Mouse (Mus musculus) frontal cortex, postnatal 10 days (tissue): ENCODE data around the gene Tbc1d22a.
"Not testable (repeated sequence)": the region's sequence is repeated elsewhere in the genome, so short reads cannot be mapped to it uniquely, and the experiment has no call there.

Experiments used
- DNase-seq, 2 experiments: peaks; one replicate each; pipeline ENCODE4 v3.0.0; 2022; ENCODE audit warnings: low spot score in 2 of 2, mixed read lengths in 1 of 2

Tbc1d22a gene

GRCm38 (mm10) chr15:86203292-86203793, 10.9 kb upstream of the Tbc1d22a start:
- DNase-seq = no peak

- no peak for DNase-seq
Measured at GRCm38 (mm10) chr15:86203942-86204561, 10.2 kb upstream of the Tbc1d22a start.

DNA sequence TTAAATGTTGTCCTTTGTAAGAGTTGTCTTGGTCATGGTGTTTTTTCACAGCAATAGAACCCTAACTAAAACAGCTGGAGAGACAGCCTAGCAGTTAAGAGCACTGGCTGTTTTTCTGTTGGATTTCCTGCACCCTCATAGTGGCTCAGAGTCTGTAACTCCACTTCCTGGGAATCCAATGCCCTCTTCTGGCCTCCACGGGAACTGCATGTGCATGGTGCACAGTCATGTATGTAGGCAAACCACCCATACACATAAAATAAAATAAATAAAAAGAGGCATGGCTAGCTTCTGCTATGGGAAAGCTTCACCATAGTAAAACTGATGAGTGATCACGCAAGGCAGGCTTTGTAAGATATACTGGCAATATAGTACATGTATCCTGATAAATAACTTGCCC, 9.0 kb upstream of the Tbc1d22a start:
- no peak for DNase-seq

GRCm38 (mm10) chr15:86206385-86206784, 7.9 kb upstream of the Tbc1d22a start:
- no peak for DNase-seq

DNA sequence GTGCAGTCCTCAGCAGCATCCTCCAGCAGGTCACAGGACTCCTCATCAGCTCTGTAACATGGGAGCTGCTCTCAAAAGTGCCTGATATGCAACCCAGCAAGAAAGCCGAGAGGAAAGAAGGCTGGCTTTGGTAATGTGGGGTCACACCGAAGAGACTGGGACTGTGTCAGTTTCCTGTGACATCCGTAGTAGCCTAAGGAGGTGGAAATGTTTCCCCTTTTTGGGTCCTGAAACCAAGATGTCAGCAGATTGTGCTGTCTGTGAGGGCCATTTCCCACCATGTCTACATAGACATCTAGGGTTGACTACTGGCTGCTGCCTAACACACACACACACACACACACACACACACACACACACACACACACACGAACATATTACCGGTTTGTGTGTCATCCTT, 2.1 kb upstream of the Tbc1d22a start:
- not testable (repeated sequence) for DNase-seq

GRCm38 (mm10) chr15:86214549-86215201, 416 bp downstream of the Tbc1d22a start:
- no peak for DNase-seq

DNA sequence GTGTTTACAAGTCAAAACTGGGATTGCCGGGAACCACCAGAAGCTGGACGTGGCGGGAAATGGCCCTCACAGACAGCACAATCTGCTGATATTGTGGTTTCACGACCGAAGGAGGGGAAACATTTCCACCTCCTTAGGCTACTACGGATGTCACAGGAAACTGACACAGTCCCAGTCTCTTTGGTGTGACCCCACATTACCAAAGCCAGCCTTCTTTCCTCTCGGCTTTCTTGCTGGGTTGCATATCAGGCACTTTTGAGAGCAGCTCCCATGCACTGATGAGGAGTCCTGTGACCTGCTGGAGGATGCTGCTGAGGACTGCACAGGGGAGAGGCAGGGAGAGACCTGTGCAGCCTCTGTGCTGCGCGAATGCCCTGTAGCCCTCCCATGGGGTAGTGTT, 2.4 kb downstream of the Tbc1d22a start:
- not testable (repeated sequence) for DNase-seq

- DNase-seq = no peak
Measured at GRCm38 (mm10) chr15:86219534-86220228, 5.4 kb downstream of the Tbc1d22a start.

- no peak for DNase-seq
Measured at GRCm38 (mm10) chr15:86220229-86220630, 6.0 kb downstream of the Tbc1d22a start.

DNA sequence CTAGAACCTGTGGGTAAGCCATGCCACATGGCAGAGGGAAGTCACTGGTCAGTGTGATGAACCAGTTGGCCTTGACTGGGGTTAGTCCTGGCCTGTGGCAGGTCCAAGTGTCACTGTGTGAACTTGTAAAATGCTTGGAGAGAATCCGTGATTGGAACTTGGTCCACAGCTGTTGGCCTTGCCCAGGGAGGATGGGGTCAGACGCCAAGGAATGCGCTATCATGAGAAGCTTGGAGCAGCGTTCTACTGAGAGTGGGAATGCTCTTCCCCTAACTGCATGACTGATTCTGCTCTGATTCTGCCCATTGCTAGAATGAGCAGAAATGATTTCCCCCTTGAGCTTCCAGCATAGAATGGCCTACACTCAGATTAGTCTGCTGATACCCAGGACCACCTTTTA, 6.5 kb downstream of the Tbc1d22a start:
- DNase-seq = no peak

DNA sequence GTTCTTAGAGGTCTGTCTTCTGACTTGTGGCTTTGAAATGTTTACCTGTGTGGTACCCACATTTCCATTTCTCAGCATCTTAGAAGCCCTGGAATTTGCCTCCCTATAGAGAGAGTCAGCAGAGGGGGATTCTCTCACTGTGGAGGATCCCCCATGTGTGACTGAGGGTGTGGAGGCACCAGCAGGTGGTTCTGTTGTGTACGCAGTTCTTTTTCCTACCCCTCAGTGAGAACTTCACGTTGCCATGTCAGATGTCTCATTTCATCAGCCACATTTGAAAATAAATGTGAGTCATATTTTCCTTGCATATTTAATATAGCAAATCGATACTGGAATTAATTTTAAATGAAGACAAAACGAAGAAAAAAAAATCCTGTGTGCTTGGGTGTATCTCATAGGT, 7.1 kb downstream of the Tbc1d22a start:
- DNase-seq = no peak

DNA sequence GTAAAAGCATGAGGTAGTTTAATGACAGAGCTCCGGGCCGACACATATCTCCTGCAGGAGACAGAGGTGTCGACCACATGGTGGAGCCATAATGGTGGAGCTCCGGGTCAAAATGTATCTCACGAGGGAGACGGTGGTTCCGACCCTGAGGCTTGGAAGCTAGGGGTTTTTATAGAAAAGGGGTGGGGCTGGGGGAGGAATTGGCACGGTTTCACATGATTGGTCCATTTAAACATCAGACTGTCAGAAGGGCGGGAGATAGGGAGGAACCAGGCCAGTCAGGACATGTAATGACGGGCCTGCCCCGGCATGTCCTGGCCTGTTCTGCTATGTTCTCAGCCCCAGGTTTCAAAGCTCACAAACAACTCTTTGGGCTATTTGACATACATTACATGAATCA, 7.6 kb downstream of the Tbc1d22a start:
- not testable (repeated sequence) for DNase-seq

DNA sequence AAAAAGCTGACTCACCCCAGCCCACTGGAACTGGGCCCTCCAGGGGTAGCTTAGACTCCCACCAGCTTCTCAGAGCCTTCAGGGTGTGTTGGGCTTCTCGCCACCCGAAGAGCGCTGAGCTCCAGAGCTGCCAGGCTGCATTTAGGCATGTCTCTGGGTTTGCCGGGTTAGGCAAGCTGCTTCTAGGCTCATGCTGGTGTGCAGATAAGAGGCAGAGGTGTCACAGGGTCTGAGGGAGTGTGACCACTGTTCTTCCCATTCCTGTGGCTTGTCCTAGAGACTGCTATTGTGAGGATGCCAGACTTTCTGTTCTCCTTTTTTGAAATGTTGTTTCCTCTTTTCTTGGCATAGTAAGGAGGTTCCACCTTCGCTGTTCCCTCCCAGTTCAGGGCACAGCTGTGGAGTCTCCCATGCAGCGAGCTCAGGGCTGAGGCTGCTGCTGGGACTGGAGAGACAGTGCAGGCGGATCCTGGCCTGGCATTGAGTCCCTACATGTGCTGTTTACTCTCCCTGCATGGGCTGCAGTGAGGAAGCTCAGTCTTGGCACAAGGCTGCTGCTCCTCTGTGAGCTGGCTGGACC, 10.8 kb downstream of the Tbc1d22a start:
- no peak for DNase-seq

- no peak for DNase-seq
Measured at GRCm38 (mm10) chr15:86226221-86226620, 12.0 kb downstream of the Tbc1d22a start.

DNA sequence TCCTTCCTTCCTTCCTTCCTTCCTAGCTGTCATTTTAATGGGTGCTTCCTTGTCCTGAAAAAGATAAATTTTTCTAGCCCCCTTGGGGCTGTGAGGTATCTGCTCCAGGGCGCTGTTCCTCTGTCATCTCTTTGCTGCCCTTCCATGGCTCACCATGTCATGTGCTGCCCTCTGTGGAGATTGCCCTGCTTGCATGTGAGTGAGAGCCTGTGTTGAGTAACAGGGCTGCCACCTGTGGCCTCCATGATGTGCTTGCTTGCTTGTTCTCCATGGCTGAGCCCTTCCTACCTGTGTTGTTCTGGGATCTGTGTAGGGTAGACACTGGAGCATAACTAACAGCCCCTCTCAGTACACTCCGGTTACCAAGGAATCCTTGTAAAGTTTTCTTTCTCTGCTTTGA, 12.7 kb downstream of the Tbc1d22a start:
- no peak for DNase-seq

DNA sequence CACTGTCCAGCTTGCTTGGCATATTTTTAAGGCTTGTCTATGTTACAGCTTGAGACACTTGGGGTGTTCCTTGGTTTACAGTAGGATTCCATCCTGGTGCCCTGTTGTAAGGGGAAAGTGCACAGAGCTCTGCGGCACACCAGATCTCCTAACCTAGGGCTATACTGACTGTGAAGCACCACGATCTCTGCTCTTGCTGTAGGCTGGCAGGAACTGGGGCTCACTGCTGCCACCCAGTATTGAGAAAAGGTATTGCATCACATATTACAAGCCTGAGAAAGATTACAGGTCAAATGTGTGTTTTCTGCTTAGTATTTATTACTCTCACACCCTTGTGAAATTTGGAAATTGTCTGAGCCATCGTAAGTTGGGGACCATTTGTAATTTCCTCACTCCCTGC, 13.9 kb downstream of the Tbc1d22a start:
- no peak for DNase-seq

DNA sequence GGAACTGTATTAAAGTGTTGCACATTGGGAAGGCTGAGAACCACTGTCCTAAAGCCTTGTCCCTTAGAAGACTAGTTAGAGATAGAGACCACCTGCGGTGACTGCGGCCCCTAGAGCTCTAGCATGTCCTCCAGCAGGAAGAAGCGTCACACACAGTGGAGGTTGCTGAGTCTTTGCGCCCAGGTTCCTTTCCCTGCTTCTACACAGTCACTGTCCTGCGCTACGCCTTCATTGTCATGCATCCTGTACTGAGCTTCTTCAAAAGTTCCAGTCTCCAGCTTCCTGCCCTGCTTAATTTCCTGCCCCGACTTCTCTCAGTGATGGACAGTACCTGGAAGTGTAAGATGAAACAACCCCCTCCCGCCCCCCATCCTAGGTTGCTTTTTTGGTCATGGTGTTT, 14.8 kb downstream of the Tbc1d22a start:
- DNase-seq = no peak

GRCm38 (mm10) chr15:86229623-86230022, 15.4 kb downstream of the Tbc1d22a start:
- no peak for DNase-seq

DNA sequence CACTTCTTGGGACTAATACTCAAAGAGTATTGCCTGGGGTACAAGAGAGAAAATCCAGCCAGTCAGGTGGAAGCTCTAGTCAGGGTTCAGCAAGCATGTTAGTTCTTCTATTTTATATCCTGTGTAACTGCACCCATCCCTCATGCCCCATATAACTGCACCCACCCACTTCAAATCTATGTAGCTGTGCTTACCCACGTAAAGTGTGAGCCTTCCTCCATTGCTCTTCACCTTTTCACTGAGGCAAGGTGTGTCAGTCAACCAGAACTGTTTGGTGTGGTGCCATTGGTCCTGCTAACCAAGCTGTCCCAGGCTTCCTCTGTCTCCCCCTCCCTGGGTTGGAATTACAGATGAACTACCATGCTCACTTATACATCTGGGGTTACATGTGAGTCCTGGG, 16.9 kb downstream of the Tbc1d22a start:
- no peak for DNase-seq

DNA sequence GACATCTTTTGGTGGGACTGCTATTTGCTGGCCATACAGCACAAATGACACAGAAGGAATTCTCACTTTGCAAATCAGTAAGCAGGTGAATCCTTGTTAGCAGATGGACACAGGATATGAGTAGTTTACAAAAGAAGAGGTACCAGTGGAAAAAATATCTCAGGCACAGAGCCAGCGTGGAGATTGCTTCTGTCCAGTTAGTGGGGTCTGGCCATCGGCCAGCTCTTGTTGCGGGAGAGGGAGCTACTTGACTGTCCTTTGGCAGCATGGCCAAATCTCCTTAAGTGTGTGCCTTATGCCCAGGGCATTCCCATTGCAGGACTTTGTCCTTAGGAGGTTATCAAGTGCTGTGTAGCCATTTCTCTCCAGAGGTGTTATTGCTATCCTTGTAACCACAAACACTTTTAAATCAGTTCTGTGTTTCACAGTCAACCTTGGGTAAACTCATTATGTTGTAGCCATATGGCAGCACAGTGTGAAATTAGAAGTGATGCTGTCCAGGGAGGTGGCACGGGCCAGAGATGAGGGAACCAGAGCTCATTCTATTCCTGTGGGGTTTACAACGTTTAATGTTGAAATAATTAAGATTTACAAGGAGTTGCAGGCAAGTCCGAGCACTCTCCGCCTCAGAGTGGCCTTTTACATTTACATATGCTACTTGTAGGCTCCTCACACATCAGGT, 17.7 kb downstream of the Tbc1d22a start:
- DNase-seq = no peak

DNA sequence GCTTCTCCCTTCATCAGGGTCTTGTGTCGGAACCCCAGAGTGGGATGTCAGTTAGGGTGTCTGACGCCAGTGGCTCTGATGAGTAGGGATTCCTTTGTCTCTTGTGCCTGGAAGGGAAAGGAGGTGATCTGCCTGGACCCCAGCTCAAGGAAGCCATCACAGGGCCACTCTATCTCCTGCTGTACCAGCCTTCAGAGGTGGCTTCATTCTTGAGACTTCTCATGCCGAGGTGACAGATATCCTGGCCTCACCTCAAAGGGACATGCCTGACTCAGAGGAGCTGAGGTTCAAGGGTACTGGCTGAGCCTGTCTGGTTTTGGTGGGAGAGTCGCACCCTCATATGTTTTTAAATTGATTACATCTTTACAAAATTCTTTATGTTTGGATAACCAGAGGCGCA, 19.7 kb downstream of the Tbc1d22a start:
- DNase-seq = no peak
